In the genomic region with DNA sequence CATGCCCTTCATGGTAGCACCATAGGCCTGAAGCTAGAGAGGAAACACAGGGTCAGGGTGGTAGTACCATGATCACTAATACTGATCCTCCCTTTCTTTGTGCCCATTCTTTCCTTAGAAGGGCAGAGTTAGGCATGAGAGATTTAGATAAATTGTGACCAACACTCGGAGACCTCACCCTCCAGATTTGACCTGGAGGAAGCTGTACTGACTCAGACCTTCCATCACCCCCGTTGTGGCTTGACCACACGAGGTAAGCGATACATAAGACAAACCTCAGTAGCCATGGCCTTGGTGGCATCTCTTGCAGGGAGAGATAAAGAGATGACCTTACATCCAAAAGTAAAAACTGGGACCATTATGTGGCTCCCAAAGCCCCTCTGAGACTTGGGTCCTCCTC, we compare ENCODE assay signal across 21 mouse cellular contexts. TPM values are rescaled to one million over a fixed set of nuclear protein-coding genes. Genes with fewer than 3 reads are reported as not detected.
DNase-seq lines count a peak whose midpoint lies in the region; ATAC-seq lines count a peak whose summit lies in the region.
"Had no signal": no experiment of that assay in that cellular context is flagged by ENCODE, and none has a peak within 500 bp of the region (broad histone marks: within the 10 kb centered on the region; RNA-seq: fewer than 3 reads in every experiment).

No protein-coding gene starts in this region.

- no peak for DNase-seq in forebrain, embryonic 11.5 days (ENCODE audit: low spot score)
- DNase-seq in kidney, postnatal 25 days: no peak
- DNase-seq in neural tube, embryonic 10.5 days (ENCODE audit: extremely low spot score, low spot score): no peak
- DNase-seq in retina, postnatal 1 day: no peak
- DNase-seq: adrenal gland, adult 2 months; B cell, adult 2 months; cerebellum, adult 11 months; gastrocnemius, postnatal 36 days; kidney, postnatal 14 days; left cerebral cortex, postnatal 4 days; lung, embryonic 14.5 days had no signal

- WGBS in forebrain, embryonic 15.5 days: 90% methylated on average over 4 of the region's 4 CpGs
- WGBS in forebrain, embryonic 11.5 days: 88% methylated on average over 4 of the region's 4 CpGs
- WGBS in kidney, embryonic 16.5 days: 76% methylated on average over 4 of the region's 4 CpGs
- 78% methylated on average over 4 of the region's 4 CpGs for WGBS in neural tube, embryonic 13.5 days
- 91% methylated on average over 4 of the region's 4 CpGs for WGBS in neural tube, embryonic 15.5 days

- no peaks in the 10 kb centered on the region for H3K27me3 ChIP-seq in forebrain, embryonic 15.5 days
- no peaks in the 10 kb centered on the region for H3K27me3 ChIP-seq in forebrain, embryonic 11.5 days (ENCODE audit: control insufficient read depth, insufficient read depth, low read length)
- H3K27me3 ChIP-seq in kidney, embryonic 16.5 days (ENCODE audit: insufficient read depth, low read length): no peaks in the 10 kb centered on the region
- no peaks in the 10 kb centered on the region for H3K27me3 ChIP-seq in neural tube, embryonic 13.5 days
- no peaks in the 10 kb centered on the region for H3K27me3 ChIP-seq in neural tube, embryonic 15.5 days (replicated peaks)
- H3K27me3 ChIP-seq: embryonic facial prominence, embryonic 13.5 days; limb, embryonic 15.5 days had no signal

- no peak overlapping the region for H3K9ac ChIP-seq in forebrain, embryonic 15.5 days (replicated peaks)
- no peak overlapping the region for H3K9ac ChIP-seq in forebrain, embryonic 11.5 days (ENCODE audit: low read length)
- H3K9ac ChIP-seq in kidney, embryonic 16.5 days (replicated peaks; ENCODE audit: low read length): 0 out of 2 replicates have a peak overlapping the region, but pooled peaks have one; percentile 25
- H3K9ac ChIP-seq in neural tube, embryonic 13.5 days: peak overlapping the region; percentile 23; the same call in 1 of the 2 replicates
- no peak overlapping the region for H3K9ac ChIP-seq in neural tube, embryonic 15.5 days (replicated peaks)
- H3K9ac ChIP-seq: embryonic facial prominence, embryonic 13.5 days; limb, embryonic 15.5 days; liver, embryonic 14.5 days; lung, embryonic 14.5 days had no signal

- H3K9me3 ChIP-seq in forebrain, embryonic 15.5 days: no peaks in the 10 kb centered on the region
- H3K9me3 ChIP-seq in forebrain, embryonic 11.5 days (ENCODE audit: control insufficient read depth, low read length): no peaks in the 10 kb centered on the region
- no peaks in the 10 kb centered on the region for H3K9me3 ChIP-seq in kidney, embryonic 16.5 days (ENCODE audit: low read length)
- H3K9me3 ChIP-seq in neural tube, embryonic 13.5 days: no peaks in the 10 kb centered on the region
- H3K9me3 ChIP-seq in neural tube, embryonic 15.5 days (replicated peaks): no peaks in the 10 kb centered on the region
- H3K9me3 ChIP-seq: embryonic facial prominence, embryonic 13.5 days; limb, embryonic 15.5 days had no signal

- peak overlapping the region; percentile 72 for H3K27ac ChIP-seq in forebrain, embryonic 15.5 days (replicated peaks)
- no peak overlapping the region for H3K27ac ChIP-seq in forebrain, embryonic 11.5 days (ENCODE audit: low read depth, low read length)
- H3K27ac ChIP-seq in kidney, embryonic 16.5 days (ENCODE audit: low read length): peak overlapping the region; percentile 37; the same call in 1 of the 2 replicates
- peak overlapping the region; percentile 88 for H3K27ac ChIP-seq in neural tube, embryonic 13.5 days (replicated peaks)
- H3K27ac ChIP-seq in neural tube, embryonic 15.5 days (replicated peaks): peak overlapping the region; percentile 69
- H3K27ac ChIP-seq: embryonic facial prominence, embryonic 13.5 days; liver, embryonic 14.5 days; stomach, postnatal 0 days had no signal

- no peak for ATAC-seq in forebrain, embryonic 15.5 days (replicated peaks)
- no peak for ATAC-seq in forebrain, embryonic 11.5 days (replicated peaks; ENCODE audit: low FRiP score)
- ATAC-seq in kidney, embryonic 16.5 days (ENCODE audit: low FRiP score, low TSS enrichment): no peak
- no peak for ATAC-seq in neural tube, embryonic 13.5 days (ENCODE audit: low read depth)
- no peak for ATAC-seq in neural tube, embryonic 15.5 days (ENCODE audit: low FRiP score)
- ATAC-seq: intestine, postnatal 0 days had no signal

- H3K4me3 ChIP-seq in forebrain, embryonic 15.5 days: no peak overlapping the region
- no peak overlapping the region for H3K4me3 ChIP-seq in forebrain, embryonic 11.5 days (ENCODE audit: low read depth, low read length)
- H3K4me3 ChIP-seq in kidney, embryonic 16.5 days (ENCODE audit: low read length): no peak overlapping the region
- H3K4me3 ChIP-seq in neural tube, embryonic 13.5 days: no peak overlapping the region
- H3K4me3 ChIP-seq in neural tube, embryonic 15.5 days (replicated peaks): no peak overlapping the region
- H3K4me3 ChIP-seq: embryonic facial prominence, embryonic 13.5 days; erythroblast, embryonic 14.5 days; limb, embryonic 15.5 days had no signal

- H3K36me3 ChIP-seq in forebrain, embryonic 15.5 days: peaks cover 11% of the 10 kb centered on the region; the same call in 1 of the 2 replicates
- no peaks in the 10 kb centered on the region; the same call in 1 of the 2 replicates for H3K36me3 ChIP-seq in forebrain, embryonic 11.5 days (ENCODE audit: control insufficient read depth, insufficient read depth, low read length)
- no peaks in the 10 kb centered on the region for H3K36me3 ChIP-seq in kidney, embryonic 16.5 days (ENCODE audit: insufficient read depth, low read length)
- H3K36me3 ChIP-seq in neural tube, embryonic 13.5 days: peaks cover 26% of the 10 kb centered on the region
- H3K36me3 ChIP-seq in neural tube, embryonic 15.5 days: peaks cover 7% of the 10 kb centered on the region; the same call in 1 of the 2 replicates

- H3K4me2 ChIP-seq in forebrain, embryonic 15.5 days (replicated peaks): no peak overlapping the region
- H3K4me2 ChIP-seq in forebrain, embryonic 11.5 days (ENCODE audit: low read depth, low read length, severe bottlenecking): no peak overlapping the region
- H3K4me2 ChIP-seq in kidney, embryonic 16.5 days (replicated peaks; ENCODE audit: low read depth, low read length): no peak overlapping the region
- H3K4me2 ChIP-seq in neural tube, embryonic 13.5 days: no peak overlapping the region
- H3K4me2 ChIP-seq in neural tube, embryonic 15.5 days: no peak overlapping the region
- H3K4me2 ChIP-seq: embryonic facial prominence, embryonic 13.5 days; limb, embryonic 15.5 days; lung, embryonic 14.5 days had no signal

- H3K4me1 ChIP-seq in forebrain, embryonic 15.5 days: peaks cover 33% of the 10 kb centered on the region
- H3K4me1 ChIP-seq in forebrain, embryonic 11.5 days (replicated peaks; ENCODE audit: control insufficient read depth, insufficient read depth, low read length): peaks cover 8% of the 10 kb centered on the region
- H3K4me1 ChIP-seq in kidney, embryonic 16.5 days (ENCODE audit: insufficient read depth, low read length): peaks cover 36% of the 10 kb centered on the region
- H3K4me1 ChIP-seq in neural tube, embryonic 13.5 days (replicated peaks): peaks cover 74% of the 10 kb centered on the region
- peaks cover 50% of the 10 kb centered on the region for H3K4me1 ChIP-seq in neural tube, embryonic 15.5 days

RNA-seq across cellular contexts. Expression of gene Cyb561d1, which starts 5.7 kb away (rescaled TPM):
- 4.4 and 4.5 TPM in 2 replicates for polyA plus RNA-seq in forebrain, embryonic 15.5 days (2015; fragmentation: Nextera tagmentation; extraction: Ambion mirVana)
- polyA plus RNA-seq in forebrain, embryonic 11.5 days (2014; fragmentation: Nextera tagmentation; extraction: Ambion mirVana): 3.1 and 3.2 TPM in 2 replicates
- 3.4 and 3.9 TPM in 2 replicates for polyA plus RNA-seq in kidney, embryonic 16.5 days (2015; fragmentation: Nextera tagmentation; extraction: Ambion mirVana)
- polyA plus RNA-seq in neural tube, embryonic 13.5 days (2015; fragmentation: Nextera tagmentation; extraction: Ambion mirVana): 3.9 and 4.3 TPM in 2 replicates
- 3.1 TPM in 2 replicates for polyA plus RNA-seq in neural tube, embryonic 15.5 days (2015; fragmentation: Nextera tagmentation; extraction: Ambion mirVana)

RNA-seq across cellular contexts. Expression of gene Amigo1, which starts 9.2 kb away (rescaled TPM):
- 9.9 and 11.7 TPM in 2 replicates for polyA plus RNA-seq in forebrain, embryonic 15.5 days (2015; fragmentation: Nextera tagmentation; extraction: Ambion mirVana)
- polyA plus RNA-seq in forebrain, embryonic 11.5 days (2014; fragmentation: Nextera tagmentation; extraction: Ambion mirVana): 4.2 and 5.2 TPM in 2 replicates
- 5.4 and 5.8 TPM in 2 replicates for polyA plus RNA-seq in kidney, embryonic 16.5 days (2015; fragmentation: Nextera tagmentation; extraction: Ambion mirVana)
- polyA plus RNA-seq in neural tube, embryonic 13.5 days (2015; fragmentation: Nextera tagmentation; extraction: Ambion mirVana): 16.6 and 21.9 TPM in 2 replicates
- 10.2 and 14.4 TPM in 2 replicates for polyA plus RNA-seq in neural tube, embryonic 15.5 days (2015; fragmentation: Nextera tagmentation; extraction: Ambion mirVana)

RNA-seq across cellular contexts. Expression of gene Atxn7l2, which starts 15.4 kb away (rescaled TPM):
- polyA plus RNA-seq in forebrain, embryonic 15.5 days (2015; fragmentation: Nextera tagmentation; extraction: Ambion mirVana): 32.5 and 33.6 TPM in 2 replicates
- 22.3 and 24.3 TPM in 2 replicates for polyA plus RNA-seq in forebrain, embryonic 11.5 days (2014; fragmentation: Nextera tagmentation; extraction: Ambion mirVana)
- 18.7 and 22.2 TPM in 2 replicates for polyA plus RNA-seq in kidney, embryonic 16.5 days (2015; fragmentation: Nextera tagmentation; extraction: Ambion mirVana)
- 24.5 and 26.0 TPM in 2 replicates for polyA plus RNA-seq in neural tube, embryonic 13.5 days (2015; fragmentation: Nextera tagmentation; extraction: Ambion mirVana)
- 18.4 and 21.2 TPM in 2 replicates for polyA plus RNA-seq in neural tube, embryonic 15.5 days (2015; fragmentation: Nextera tagmentation; extraction: Ambion mirVana)

RNA-seq across cellular contexts. Expression of gene Sypl2, which starts 31.2 kb away (rescaled TPM):
- polyA plus RNA-seq in forebrain, embryonic 15.5 days (2015; fragmentation: Nextera tagmentation; extraction: Ambion mirVana): 2.3 and 2.7 TPM in 2 replicates
- 2.3 and 3.5 TPM in 2 replicates for polyA plus RNA-seq in forebrain, embryonic 11.5 days (2014; fragmentation: Nextera tagmentation; extraction: Ambion mirVana)
- 3.7 and 5.0 TPM in 2 replicates for polyA plus RNA-seq in kidney, embryonic 16.5 days (2015; fragmentation: Nextera tagmentation; extraction: Ambion mirVana)
- polyA plus RNA-seq in neural tube, embryonic 13.5 days (2015; fragmentation: Nextera tagmentation; extraction: Ambion mirVana): 0.14 and 0.71 TPM in 2 replicates
- 0.38 and 0.52 TPM in 2 replicates for polyA plus RNA-seq in neural tube, embryonic 15.5 days (2015; fragmentation: Nextera tagmentation; extraction: Ambion mirVana)
- polyA plus RNA-seq: erythroblast, embryonic 14.5 days had no signal

RNA-seq across cellular contexts. Expression of gene Gpr61, which starts 40.6 kb away (rescaled TPM):
- polyA plus RNA-seq in forebrain, embryonic 15.5 days (2015; fragmentation: Nextera tagmentation; extraction: Ambion mirVana): 1.9 and 2.2 TPM in 2 replicates
- polyA plus RNA-seq in forebrain, embryonic 11.5 days (2014; fragmentation: Nextera tagmentation; extraction: Ambion mirVana): 0.25 and 0.32 TPM in 2 replicates
- polyA plus RNA-seq in kidney, embryonic 16.5 days (2015; fragmentation: Nextera tagmentation; extraction: Ambion mirVana): 0.06 and 0.08 TPM in 2 replicates
- 3.3 and 4.2 TPM in 2 replicates for polyA plus RNA-seq in neural tube, embryonic 13.5 days (2015; fragmentation: Nextera tagmentation; extraction: Ambion mirVana)
- polyA plus RNA-seq in neural tube, embryonic 15.5 days (2015; fragmentation: Nextera tagmentation; extraction: Ambion mirVana): 6.1 and 7.7 TPM in 2 replicates
- polyA plus RNA-seq: erythroblast, embryonic 14.5 days had no signal

Comparison
In these comparisons a context has a peak if more than half of its experiments do, and no peak if none do; other contexts are left out.
1. H3K9ac ChIP-seq: peak in kidney, embryonic 16.5 days (single experiment) and neural tube, embryonic 13.5 days (single experiment); none in forebrain, embryonic 15.5 days (single experiment), forebrain, embryonic 11.5 days (single experiment) and neural tube, embryonic 15.5 days (single experiment).